Mouse (Mus musculus) frontal cortex, postnatal 25 days (tissue): ENCODE data around the gene Slc16a7.

Source experiments
- DNase-seq, 2 experiments: peaks; one replicate each; pipeline ENCODE4 v3.0.0; 2022; ENCODE audit warnings: low spot score in 2 of 2

The Slc16a7 gene

DNA sequence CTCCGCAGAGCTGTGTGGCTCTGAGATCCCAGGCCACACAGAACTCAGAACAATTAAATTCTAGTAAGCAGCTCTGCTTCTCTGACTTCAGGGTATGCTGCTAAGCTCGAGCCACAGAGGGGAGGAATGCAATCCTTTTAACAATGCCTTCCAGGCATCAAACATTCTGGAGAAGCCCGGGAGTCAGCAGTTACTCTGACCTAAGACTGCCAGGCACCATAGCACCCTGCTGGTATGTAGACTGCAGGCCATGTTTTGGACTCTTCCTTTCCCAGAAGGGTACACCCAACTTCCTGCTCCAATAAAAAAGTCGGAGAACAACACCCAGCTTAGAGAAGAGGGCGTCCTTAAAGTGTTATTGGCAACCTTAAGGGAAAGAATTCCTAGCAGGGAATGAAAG lies 205.1 kb downstream of the Slc16a7 start:
- no peak for DNase-seq

DNA sequence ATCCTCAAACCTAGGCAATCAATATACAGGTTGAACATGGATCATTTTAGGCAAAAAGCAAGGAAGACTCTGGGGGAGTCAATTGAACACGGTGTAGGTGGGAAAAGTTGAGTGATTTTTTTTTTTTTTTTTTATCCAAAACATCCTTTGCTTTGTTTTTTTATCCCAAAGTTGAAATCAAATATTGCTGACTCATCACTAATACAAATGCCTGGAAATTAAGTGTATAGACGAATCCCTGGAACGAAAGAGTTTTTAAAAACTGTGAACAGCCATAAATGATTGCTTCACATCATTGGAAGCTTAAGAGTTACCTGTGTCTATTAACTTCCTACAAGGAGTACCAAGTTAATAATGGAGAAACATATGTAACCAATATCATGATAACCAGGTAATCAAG lies 206.7 kb downstream of the Slc16a7 start:
- no peak for DNase-seq

DNA sequence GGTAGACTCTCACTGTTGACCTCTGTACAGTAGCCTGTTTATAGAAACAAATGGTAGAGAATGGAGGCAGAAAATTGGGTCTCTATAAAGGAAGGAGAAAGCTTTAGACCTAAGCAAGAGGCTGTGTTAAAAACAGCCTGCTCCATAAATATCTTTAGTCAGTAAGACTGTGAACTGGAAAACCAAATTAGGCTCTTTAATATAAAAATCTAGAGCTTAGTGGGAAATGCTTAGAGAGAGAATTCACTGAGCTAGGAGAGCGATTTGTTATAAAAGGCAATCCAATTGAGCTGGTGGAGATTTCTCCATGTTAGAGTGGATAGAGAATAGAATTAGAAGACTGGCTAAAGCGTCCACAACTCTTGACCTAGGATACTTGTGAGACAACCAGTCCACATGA lies 211.5 kb downstream of the Slc16a7 start:
- no peak for DNase-seq

DNA sequence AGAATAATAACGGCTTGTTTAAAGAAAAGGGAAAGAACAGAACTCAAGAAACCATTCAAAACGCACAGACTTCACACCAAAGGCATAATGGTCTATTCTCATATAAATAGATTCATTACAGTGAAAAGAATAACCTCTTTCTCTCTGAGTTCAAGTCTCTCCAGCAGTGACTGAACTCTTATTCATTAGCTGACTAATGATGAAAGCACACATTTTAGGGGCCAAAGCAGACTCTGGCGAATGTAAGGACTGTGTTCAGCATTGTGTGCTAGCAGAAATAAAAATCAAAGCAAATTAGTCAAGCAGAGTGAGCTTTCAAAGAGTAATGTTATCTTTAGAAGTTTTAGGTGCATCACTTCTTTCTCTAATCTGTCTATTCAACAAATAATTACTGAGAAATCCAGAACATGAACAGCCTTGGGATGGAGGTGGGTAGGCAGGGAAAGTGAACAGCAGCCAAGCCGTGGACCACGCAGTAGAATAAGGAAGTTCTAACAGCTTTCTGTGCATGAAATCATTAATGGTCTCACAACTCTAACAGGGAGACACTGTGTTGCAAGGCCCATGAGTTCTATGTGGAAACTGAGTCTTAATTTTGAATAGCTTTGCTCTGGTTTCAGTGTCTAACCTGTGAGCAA lies 214.1 kb downstream of the Slc16a7 start:
- DNase-seq, result no peak

DNA sequence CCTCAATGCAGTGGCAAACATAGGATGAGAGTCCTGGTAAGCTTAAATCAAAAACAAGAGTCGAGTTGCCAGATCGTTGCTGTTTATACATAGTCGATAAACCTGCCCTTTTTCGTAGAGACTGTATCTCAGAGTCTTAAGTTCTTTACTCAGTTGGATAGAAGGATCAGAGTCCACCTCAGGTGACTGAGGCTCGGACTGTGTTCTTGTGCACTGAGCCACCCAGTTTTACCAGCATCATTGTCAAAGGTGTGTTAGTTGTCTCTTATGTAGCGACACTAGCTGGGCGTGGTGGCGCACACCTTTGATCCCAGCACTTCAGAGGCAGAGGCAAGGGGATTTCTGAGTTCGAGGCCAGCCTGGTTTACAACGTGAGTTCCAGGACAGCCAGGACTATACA lies 217.6 kb downstream of the Slc16a7 start:
- DNase-seq, result no peak

DNA sequence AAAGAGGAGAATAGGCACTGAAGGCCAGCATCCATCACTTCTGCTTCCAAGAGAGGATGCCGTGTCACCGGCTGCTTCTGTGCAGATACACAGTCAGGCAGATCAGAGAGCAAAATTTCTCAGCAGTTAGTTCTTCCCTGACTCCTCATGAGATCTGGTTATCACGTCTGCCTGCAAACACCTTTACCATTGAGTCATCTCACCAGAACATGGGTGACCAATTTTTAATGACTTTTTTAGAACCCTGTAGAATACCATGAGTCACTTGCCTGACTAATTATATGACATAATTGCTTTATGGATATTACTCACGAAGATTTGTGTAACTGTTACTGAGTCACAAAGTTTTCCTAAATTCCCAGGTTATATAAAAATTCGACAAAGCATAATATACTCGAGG lies 218.1 kb downstream of the Slc16a7 start:
- no peak for DNase-seq
